10 mouse cellular contexts compared by ENCODE assay signal in the genomic region with DNA sequence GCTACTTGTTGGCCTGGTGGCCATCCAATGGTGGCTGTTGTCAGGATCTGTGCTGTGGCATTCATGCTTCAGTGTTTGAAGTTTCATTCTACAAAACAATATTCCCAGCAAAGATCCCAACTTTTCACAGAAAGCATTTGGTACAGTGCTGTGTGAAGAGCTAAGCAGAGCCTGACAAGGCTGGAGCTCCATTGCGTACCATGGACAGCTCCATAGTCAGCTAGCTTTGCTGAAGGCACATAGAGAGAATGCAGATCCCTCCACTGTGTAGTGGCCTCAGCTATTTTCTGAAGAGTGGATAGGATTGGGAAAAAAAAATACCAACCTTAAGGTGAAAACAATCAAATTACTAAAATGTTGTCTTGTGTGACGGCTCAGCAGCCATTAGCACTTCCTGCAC. TPM values are rescaled to one million over a fixed set of nuclear protein-coding genes. Genes with fewer than 3 reads are reported as not detected.
DNase-seq lines count a peak whose midpoint lies in the region; ATAC-seq and TF ChIP-seq lines count a peak whose summit lies in the region.
"Had no signal": no experiment of that assay in that cellular context is flagged by ENCODE, and none has a peak within 500 bp of the region (broad histone marks: within the 10 kb centered on the region; RNA-seq: fewer than 3 reads in every experiment).

No protein-coding gene starts in this region.

- peak; percentile 86 for DNase-seq in lung, embryonic 14.5 days
- no peak for DNase-seq in lung, postnatal 25 days (ENCODE audit: low spot score)
- peak; percentile 16 for DNase-seq in WW6 (ENCODE audit: low read depth, low spot score)
- DNase-seq in c-Kit-positive CD71-positive TER-119-positive erythroid progenitor cells, embryonic 14.5 days (ENCODE audit: low spot score): peak; percentile 3
- peak; percentile 26 for DNase-seq in ovary, postnatal 14 days (ENCODE audit: low spot score)

- TF ChIP-seq CTCF in lung, embryonic 14.5 days (IDR thresholded peaks at IDR 0.05; ENCODE audit: low read depth): no peak

- H3K27me3 ChIP-seq in lung, embryonic 14.5 days (ENCODE audit: insufficient read depth, low read length): no peaks in the 10 kb centered on the region
- H3K27me3 ChIP-seq: heart, embryonic 15.5 days; neural tube, embryonic 12.5 days; stomach, embryonic 15.5 days had no signal

- H3K36me3 ChIP-seq in lung, embryonic 14.5 days (ENCODE audit: insufficient read depth): no peaks in the 10 kb centered on the region
- H3K36me3 ChIP-seq: heart, embryonic 15.5 days; neural tube, embryonic 12.5 days; stomach, embryonic 15.5 days had no signal

- no peak overlapping the region for H3K9ac ChIP-seq in lung, embryonic 14.5 days
- H3K9ac ChIP-seq: heart, embryonic 15.5 days; neural tube, embryonic 12.5 days; stomach, embryonic 15.5 days had no signal

- ATAC-seq in lung, embryonic 14.5 days (ENCODE audit: insufficient read depth): no peak
- no peak for ATAC-seq in cerebellum, adult (ENCODE audit: insufficient number of reproducible peaks, low FRiP score, low TSS enrichment)
- ATAC-seq in frontal cortex, adult (ENCODE audit: low TSS enrichment): no peak

- WGBS in lung, embryonic 14.5 days: 52% methylated on average over 2 of the region's 2 CpGs

- H3K4me1 ChIP-seq in lung, embryonic 14.5 days (ENCODE audit: insufficient read depth): no peaks in the 10 kb centered on the region
- H3K4me1 ChIP-seq: heart, embryonic 15.5 days; neural tube, embryonic 12.5 days; stomach, embryonic 15.5 days had no signal

- H3K27ac ChIP-seq in lung, embryonic 14.5 days (ENCODE audit: low read depth): no peak overlapping the region
- H3K27ac ChIP-seq: heart, embryonic 15.5 days; neural tube, embryonic 12.5 days; stomach, embryonic 15.5 days had no signal

- no peak overlapping the region for H3K4me2 ChIP-seq in lung, embryonic 14.5 days
- H3K4me2 ChIP-seq: heart, embryonic 15.5 days; neural tube, embryonic 12.5 days; stomach, embryonic 15.5 days had no signal

- H3K4me3 ChIP-seq in lung, embryonic 14.5 days (ENCODE audit: low read depth, low read length): no peak overlapping the region
- H3K4me3 ChIP-seq: heart, embryonic 15.5 days; neural tube, embryonic 12.5 days; stomach, embryonic 15.5 days had no signal

- H3K9me3 ChIP-seq in lung, embryonic 14.5 days (ENCODE audit: low read depth, low read length): no peaks in the 10 kb centered on the region
- H3K9me3 ChIP-seq: heart, embryonic 15.5 days; neural tube, embryonic 12.5 days; stomach, embryonic 15.5 days had no signal

RNA-seq across cellular contexts. Expression of a gene that starts 50.5 kb away (rescaled TPM):
- 27.3 and 30.1 TPM in 2 replicates for polyA plus RNA-seq in lung, embryonic 14.5 days (2014; fragmentation: Nextera tagmentation; extraction: Ambion mirVana)
